Mouse (Mus musculus) CH12.LX (cell line): Measurements from ENCODE around the gene Pnldc1. TPM values are rescaled to one million over a fixed set of nuclear protein-coding genes. Genes with fewer than 3 reads are reported as not detected.
A peak's percentile ranks its signal among the peaks of the same experiment; 100 is the strongest.

Source experiments
- DNase-seq: peaks from one replicate; pipeline ENCODE4 v3.0.0-alpha.2; 2013; ENCODE audit errors: extremely low read depth
- H3K27ac ChIP-seq: 2 replicates; pipeline ENCODE4 v1.5.1; 2012; ENCODE audit warnings: low read depth, mild to moderate bottlenecking, control low read depth, moderate library complexity; ENCODE audit not compliant: insufficient read depth
- H3K27me3 ChIP-seq: replicated peaks from 2 replicates; pipeline ENCODE3; 2012; ENCODE audit warnings: inconsistent platforms
- H3K36me3 ChIP-seq, 2 experiments: replicated peaks in 1 of 2; 2 replicates each; pipeline versions ENCODE3 to v1.6.1; 2012; ENCODE audit warnings: inconsistent platforms in 1 of 2, low read length in 1 of 2, mild to moderate bottlenecking in 1 of 2, mixed read lengths in 1 of 2, moderate library complexity in 1 of 2; ENCODE audit not compliant: control insufficient read depth in 1 of 2, insufficient read depth in 1 of 2
- H3K4me1 ChIP-seq, 2 experiments: 2 replicates each; pipeline ENCODE4 v1.6.1; 2012; ENCODE audit warnings: inconsistent platforms in 1 of 2, moderate library complexity in 1 of 2; ENCODE audit not compliant: insufficient read depth in 2 of 2, control insufficient read depth in 1 of 2
- H3K4me2 ChIP-seq: 2 replicates; pipeline ENCODE4 v1.6.1; 2012; ENCODE audit warnings: low read depth, mild to moderate bottlenecking, control low read depth; ENCODE audit not compliant: poor library complexity, insufficient read depth, severe bottlenecking
- H3K4me3 ChIP-seq, 3 experiments: fragments of 150-350 bp in 1 of 3; sonication (generic) in 1 of 3; replicated peaks in 1 of 3; 2 replicates each; pipeline versions ENCODE3 to v1.5.1; 2011 to 2012; ENCODE audit warnings: low read depth in 2 of 3, low read length in 2 of 3, mild to moderate bottlenecking in 2 of 3, moderate library complexity in 2 of 3, control low read depth in 1 of 3, improper control_type of control experiment in 1 of 3, inconsistent platforms in 1 of 3, mixed read lengths in 1 of 3; ENCODE audit not compliant: poor library complexity in 1 of 3
- H3K79me2 ChIP-seq: replicated peaks from 2 replicates; pipeline ENCODE4 v1.6.1; 2012; ENCODE audit warnings: mild to moderate bottlenecking, moderate library complexity; ENCODE audit not compliant: control insufficient read depth, poor library complexity, insufficient read depth, severe bottlenecking; ENCODE audit errors: extremely low read depth
- H3K9ac ChIP-seq: 2 replicates; pipeline ENCODE4 v1.6.1; 2012; ENCODE audit warnings: low read depth, mild to moderate bottlenecking, control low read depth, moderate library complexity; ENCODE audit not compliant: insufficient read depth
- H3K9me3 ChIP-seq: replicated peaks from 2 replicates; pipeline ENCODE3; 2012; ENCODE audit warnings: low read length, inconsistent platforms, mixed read lengths
- BHLHE40 ChIP-seq: IDR thresholded peaks from 2 replicates; pipeline ENCODE4 v1.6.1; 2011; ENCODE audit warnings: mild to moderate bottlenecking, low read depth, low read length, improper control_type of control experiment
- ELF1 ChIP-seq: IDR thresholded peaks from 2 replicates; pipeline ENCODE4 v1.6.1; 2014; ENCODE audit warnings: low read depth, mild to moderate bottlenecking, inconsistent platforms, low read length, improper control_type of control experiment
- GABPA ChIP-seq: IDR thresholded peaks from 2 replicates; pipeline ENCODE4 v1.6.1; 2012; ENCODE audit warnings: low read depth, low read length, improper control_type of control experiment, inconsistent platforms; ENCODE audit not compliant: insufficient replicate concordance
- IRF4 ChIP-seq: IDR thresholded peaks from 2 replicates; pipeline ENCODE4 v1.6.1; 2014; ENCODE audit warnings: low read depth, mild to moderate bottlenecking, inconsistent platforms, low read length, improper control_type of control experiment
- JUN ChIP-seq: IDR thresholded peaks from 2 replicates; pipeline ENCODE4 v1.6.1; 2011; ENCODE audit warnings: low read depth, mild to moderate bottlenecking, low read length, improper control_type of control experiment, moderate library complexity; ENCODE audit not compliant: insufficient read depth
- JUND ChIP-seq: conservative IDR thresholded peaks from 2 replicates; pipeline ENCODE4 v1.6.1; 2011; ENCODE audit warnings: low read depth, low read length, improper control_type of control experiment
- KAT2A ChIP-seq: IDR thresholded peaks from 2 replicates; pipeline ENCODE4 v1.6.1; 2012; ENCODE audit warnings: low read length, improper control_type of control experiment, inconsistent platforms; ENCODE audit not compliant: insufficient replicate concordance
- MEF2A ChIP-seq: IDR thresholded peaks from 2 replicates; pipeline ENCODE4 v1.6.1; 2014; ENCODE audit warnings: low read depth, mild to moderate bottlenecking, inconsistent platforms, low read length, improper control_type of control experiment, borderline replicate concordance
- MXI1 ChIP-seq: IDR thresholded peaks from 2 replicates; pipeline ENCODE4 v1.6.1; 2011; ENCODE audit warnings: mild to moderate bottlenecking, low read depth, low read length, improper control_type of control experiment
- MYC ChIP-seq: IDR thresholded peaks from 2 replicates; pipeline ENCODE4 v1.6.1; 2011; ENCODE audit warnings: low read depth, mild to moderate bottlenecking, improper control_type of control experiment, low read length
- NELFE ChIP-seq: IDR thresholded peaks from 2 replicates; pipeline ENCODE4 v1.6.1; 2011; ENCODE audit warnings: low read depth, low read length, improper control_type of control experiment
- NRF1 ChIP-seq: IDR thresholded peaks from 2 replicates; pipeline ENCODE4 v1.6.1; 2014; ENCODE audit warnings: low read depth, mild to moderate bottlenecking, inconsistent platforms, low read length, improper control_type of control experiment, moderate library complexity
- POLR2AphosphoS2 ChIP-seq: IDR thresholded peaks from 2 replicates; pipeline ENCODE4 v1.6.1; 2011; ENCODE audit warnings: low read depth, low read length, improper control_type of control experiment
- TBP ChIP-seq: conservative IDR thresholded peaks from 2 replicates; pipeline ENCODE4 v1.6.1; 2011; ENCODE audit warnings: low read depth, low read length, improper control_type of control experiment
- UBTF ChIP-seq: IDR thresholded peaks from 2 replicates; pipeline ENCODE4 v1.6.1; 2012; ENCODE audit warnings: low read depth, mild to moderate bottlenecking, inconsistent platforms, low read length, improper control_type of control experiment, moderate library complexity
- USF1 ChIP-seq: IDR thresholded peaks from 2 replicates; pipeline ENCODE4 v1.6.1; 2014; ENCODE audit warnings: low read depth, mild to moderate bottlenecking, inconsistent platforms, low read length, improper control_type of control experiment
- ZC3H11A ChIP-seq: IDR thresholded peaks from 2 replicates; pipeline ENCODE4 v1.6.1; 2012; ENCODE audit warnings: low read depth, mild to moderate bottlenecking, inconsistent platforms, low read length, improper control_type of control experiment
- ZKSCAN1 ChIP-seq: IDR thresholded peaks from 2 replicates; pipeline ENCODE4 v1.6.1; 2012; ENCODE audit warnings: low read depth, inconsistent platforms, low read length, improper control_type of control experiment, borderline replicate concordance
- ZMIZ1 ChIP-seq: IDR thresholded peaks from 2 replicates; pipeline ENCODE4 v1.6.1; 2012; ENCODE audit warnings: low read depth, mild to moderate bottlenecking, inconsistent platforms, low read length, improper control_type of control experiment
- ZNF384 ChIP-seq: IDR thresholded peaks from 2 replicates; pipeline ENCODE4 v1.6.1; 2012; ENCODE audit warnings: low read depth, low read length, improper control_type of control experiment, inconsistent platforms
- dilution Hi-C: fragments of 300-500 bp; cut with MboI; formaldehyde crosslinking; loops from 2 replicates; pipeline ENCODE4 v1.14.3; 2020; ENCODE audit warnings: low sequenced_read_pairs; ENCODE audit not compliant: extremely low pct_unique_long_range_greater_than_20kb, extremely low pct_ligation_motif_present
- in situ Hi-C: fragments of 300-500 bp; cut with MboI; formaldehyde crosslinking; loops from 3 replicates; pipeline ENCODE4 v1.14.3; 2019; ENCODE audit warnings: low sequenced_read_pairs, low pct_ligation_motif_present, low pct_unique_long_range_greater_than_20kb, mixed read lengths
- polyA plus RNA-seq: library from polyadenylated mRNA; unstranded; fragments of >175 nt; gene quantifications from 2 replicates; pipeline ENCODE4 v1.2.1, GENCODE M21; 2012; ENCODE audit warnings: low read depth; ENCODE audit not compliant: insufficient read length
- total RNA-seq, 2 experiments: library from RNA; depleted of rRNA; stranded (reverse); fragments of 300-350 nt in 1 of 2; fragments of >200 nt in 1 of 2; gene quantifications; 2 replicates each; pipeline ENCODE4 v1.2.3; 2012 to 2014

Gene Pnldc1
- total and polyA plus RNA-seq, 3 experiments, result 0.11 to 0.90 (median 0.25) TPM

DNA sequence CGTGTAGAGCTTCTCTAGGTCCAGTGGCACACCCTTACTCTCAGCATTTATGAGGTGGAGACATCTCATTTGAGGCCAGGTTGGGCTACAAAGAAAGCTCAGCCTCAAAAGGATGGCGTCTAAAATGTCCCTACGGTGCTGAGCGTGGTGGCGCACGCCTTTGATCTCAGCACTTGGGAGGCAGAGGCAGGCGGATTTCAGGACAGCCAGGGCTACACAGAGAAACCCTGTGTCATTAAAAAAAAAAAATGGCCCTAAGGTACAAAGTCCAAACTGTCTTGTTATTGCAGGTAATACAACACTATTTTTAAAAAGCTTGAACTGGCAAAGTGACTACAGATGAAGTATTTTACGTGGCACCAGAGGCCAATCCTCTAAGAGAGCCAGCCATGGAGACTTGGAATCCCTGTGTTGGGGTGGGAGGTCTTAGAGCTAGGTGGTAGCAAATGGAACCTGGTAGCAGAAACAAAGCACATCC is 15.7 kb upstream of the Pnldc1 start:
- DNase-seq, result no peak
- H3K27me3 ChIP-seq, result no peaks in the 10 kb centered on the region
- dilution Hi-C loops (no loop called here), in situ Hi-C loops (no loop called here)
- H3K4me2 ChIP-seq, result no peak overlapping the region
- no peak overlapping the region for H3K4me3 ChIP-seq
- peaks cover 0 to 7% of the 10 kb centered on the region in 2 experiments; a peak in 1 of 4 replicates for H3K4me1 ChIP-seq
- H3K36me3 ChIP-seq, result peaks cover 44 to 66% of the 10 kb centered on the region in 2 experiments
- TF ChIP-seq MXI1 (no peak), ZNF384 (no peak), MEF2A (no peak), IRF4 (no peak), BHLHE40 (no peak), JUN (no peak), POLR2AphosphoS2 (0 out of 2 replicates have a peak, but pooled peaks have one; percentile 9), ZKSCAN1 (no peak), UBTF (no peak), ZMIZ1 (0 out of 2 replicates have a peak, but pooled peaks have one; percentile 37), NELFE (no peak), ZC3H11A (no peak)
- 0 out of 2 replicates have a peak, but pooled peaks cover 2% of the 10 kb centered on the region for H3K79me2 ChIP-seq
- no peak overlapping the region for H3K9ac ChIP-seq
- no peaks in the 10 kb centered on the region for H3K9me3 ChIP-seq
- no peak overlapping the region for H3K27ac ChIP-seq

GRCm38 (mm10) chr17:12925001-12925400 is 15.0 kb upstream of the Pnldc1 start:
- dilution Hi-C loops (no loop called here), in situ Hi-C loops (no loop called here)
- Histone ChIP-seq H3K4me3 (no peak overlapping the region), H3K9ac (no peak overlapping the region), H3K27ac (no peak overlapping the region), H3K9me3 (no peaks in the 10 kb centered on the region), H3K79me2 (peaks cover 6% of the 10 kb centered on the region), H3K27me3 (no peaks in the 10 kb centered on the region), H3K4me1 (peaks cover 0 to 15% of the 10 kb centered on the region in 2 experiments; a peak in 2 of 4 replicates), H3K4me2 (no peak overlapping the region), H3K36me3 (peaks cover 48 to 73% of the 10 kb centered on the region in 2 experiments)
- DNase-seq, result no peak
- TF ChIP-seq USF1 (no peak), MYC (no peak), TBP (no peak), KAT2A (no peak), IRF4 (no peak), ELF1 (no peak), JUND (no peak), NRF1 (no peak), GABPA (no peak)
